Mouse (Mus musculus) gastrocnemius, postnatal 14 days (tissue): ENCODE data around the gene Sigirr. TPM values are rescaled to one million over a fixed set of nuclear protein-coding genes. Genes with fewer than 3 reads are reported as not detected.
A peak's percentile ranks its signal among the peaks of the same experiment; 100 is the strongest.

ENCODE experiments used
- DNase-seq: peaks from one replicate; pipeline ENCODE4 v3.0.0; 2021; ENCODE audit warnings: mixed read lengths
- intact Hi-C: fragments of 180-260 bp; cut with DNase I; formaldehyde crosslinking; loops from one replicate; pipeline ENCODE4 v1.15.1; 2025; ENCODE audit warnings: low total_unique reads
- total RNA-seq, 2 experiments: library from RNA; stranded (reverse); gene quantifications; 2 replicates each; pipeline ENCODE4 v1.2.3; 2021

The Sigirr gene
- total RNA-seq, 2 experiments from 2014 or later = 2.8 to 3.2 TPM

DNA sequence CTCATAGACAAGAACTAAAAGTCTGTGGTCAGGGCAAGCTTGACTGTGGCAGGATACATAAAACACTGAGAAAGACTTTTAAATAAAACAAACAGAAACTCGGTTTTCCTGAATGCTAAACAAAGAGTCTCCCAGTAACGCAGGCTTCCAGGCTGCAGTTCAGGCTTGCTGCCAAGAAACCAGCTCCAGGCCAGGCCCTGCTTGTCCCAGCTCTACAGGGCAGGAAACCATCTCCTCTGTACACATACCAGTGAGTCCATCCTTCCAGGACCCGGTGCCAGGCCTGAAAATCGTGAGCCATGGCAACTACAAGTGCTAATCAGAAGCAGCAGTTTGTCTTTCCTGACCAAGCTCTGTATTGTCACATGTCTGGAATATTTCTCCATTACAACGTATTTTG lies 58.7 kb downstream of the Sigirr start:
- peak; percentile 86 for DNase-seq
- intact Hi-C loops = no loop called here

Other genes starting within 250 kb of the Sigirr start
- gene Gm45785, start 244.2 kb downstream of the Sigirr start, total RNA-seq = not detected
- gene Ric8a, start 243.6 kb downstream of the Sigirr start, total RNA-seq = 10 to 100 TPM; 13.9 to 16.2 TPM
- 10 to 100 TPM in 1 of 2 experiments, 1 to 10 TPM in 1; 8.3 to 11.1 TPM for gene Bet1l, start 243.0 kb downstream of the Sigirr start, total RNA-seq
- 10 to 100 TPM; 93.5 to 94.2 TPM for gene Psmd13, start 218.6 kb downstream of the Sigirr start, total RNA-seq
- gene Sirt3, start 218.3 kb downstream of the Sigirr start, total RNA-seq = 10 to 100 TPM; 19.5 to 24.7 TPM
- 1,000 to 10,000 TPM; 1,269 to 1,458 TPM for gene Cox8b, start 200.1 kb downstream of the Sigirr start, total RNA-seq
- not detected for gene Nlrp6, start 179.7 kb downstream of the Sigirr start, total RNA-seq
- 1 to 10 TPM; 6.7 to 6.9 TPM for gene Pgghg, start 159.2 kb downstream of the Sigirr start, total RNA-seq
- gene Ifitm5, start 150.3 kb downstream of the Sigirr start, total RNA-seq = not detected
- not detected for gene Gm45717, start 144.6 kb downstream of the Sigirr start, total RNA-seq
- 100 to 1,000 TPM in 1 of 2 experiments, 10 to 100 TPM in 1; 83.9 to 105 TPM for gene Ifitm2, start 144.6 kb downstream of the Sigirr start, total RNA-seq
- gene Ifitm1, start 133.4 kb downstream of the Sigirr start, total RNA-seq = 1 to 10 TPM; 1.3 to 1.4 TPM
- gene Ifitm3, start 89.8 kb downstream of the Sigirr start, total RNA-seq = 10 to 100 TPM; 44.9 to 54.0 TPM
- not detected for gene Ifitm6, start 82.6 kb downstream of the Sigirr start, total RNA-seq
- gene Gm17387, start 71.4 kb downstream of the Sigirr start, total RNA-seq = not detected
- gene B4galnt4, start 39.5 kb downstream of the Sigirr start, total RNA-seq = under 1 TPM in 1 of 2 experiments, not detected in 1; 0.23 TPM
- gene Pkp3, start 22.4 kb downstream of the Sigirr start, total RNA-seq = not detected
- not detected for gene Ano9, start 17.2 kb upstream of the Sigirr start, total RNA-seq
- gene Ptdss2, start 21.8 kb upstream of the Sigirr start, total RNA-seq = 10 to 100 TPM; 15.5 to 21.9 TPM
- gene Rnh1, start 72.3 kb upstream of the Sigirr start, total RNA-seq = 10 to 100 TPM; 48.4 to 50.3 TPM
- gene Hras, start 93.4 kb upstream of the Sigirr start, total RNA-seq = 100 to 1,000 TPM; 193 to 209 TPM
- 1 to 10 TPM; 2.2 to 2.4 TPM for gene Lrrc56, start 93.6 kb upstream of the Sigirr start, total RNA-seq
- not detected for gene Lmntd2, start 113.5 kb upstream of the Sigirr start, total RNA-seq
- 1 to 10 TPM in 1 of 2 experiments, under 1 TPM in 1; 0.62 to 1.2 TPM for gene Rassf7, start 115.3 kb upstream of the Sigirr start, total RNA-seq
- gene Phrf1, start 128.2 kb upstream of the Sigirr start, total RNA-seq = 10 to 100 TPM; 23.2 to 24.4 TPM
- gene Irf7, start 165.9 kb upstream of the Sigirr start, total RNA-seq = 1 to 10 TPM in 1 of 2 experiments, under 1 TPM in 1; 0.82 to 1.1 TPM
- gene Cdhr5, start 176.2 kb upstream of the Sigirr start, total RNA-seq = under 1 TPM; 0.44 to 0.59 TPM
- gene Sct, start 178.6 kb upstream of the Sigirr start, total RNA-seq = 1 to 10 TPM in 1 of 2 experiments, under 1 TPM in 1; 0.92 to 1.0 TPM
- gene Drd4, start 191.4 kb upstream of the Sigirr start, total RNA-seq = under 1 TPM; 0.31 to 0.33 TPM
- gene Deaf1, start 227.1 kb upstream of the Sigirr start, total RNA-seq = 10 to 100 TPM; 15.5 to 18.9 TPM
- gene Tmem80, start 227.2 kb upstream of the Sigirr start, total RNA-seq = 10 to 100 TPM in 1 of 2 experiments, 1 to 10 TPM in 1; 9.1 to 11.1 TPM
- gene Eps8l2, start 238.3 kb upstream of the Sigirr start, total RNA-seq = 1 to 10 TPM; 1.8 to 3.3 TPM